Mouse (Mus musculus): ENCODE measurements around the gene Ikbke.

DNA sequence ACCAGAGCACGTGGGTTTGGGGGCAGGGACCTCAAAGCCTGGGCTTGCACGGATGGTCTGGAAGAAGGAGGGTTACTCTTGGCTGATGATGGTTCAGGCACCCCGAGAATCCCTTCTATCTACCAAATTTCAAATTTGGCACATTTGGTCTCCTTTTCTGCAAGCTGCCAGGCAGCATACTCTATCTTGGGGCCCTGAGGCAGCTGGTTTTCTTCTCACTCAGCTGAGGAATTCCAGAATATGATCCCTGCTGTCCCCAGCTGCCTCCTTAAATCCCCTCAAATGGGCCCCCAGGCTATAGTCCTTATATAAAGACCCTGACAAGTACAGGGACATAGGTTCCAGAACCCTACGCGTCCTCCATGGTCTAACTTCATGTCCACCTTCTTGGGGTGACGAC is 66.0 kb downstream of the Ikbke start:
- TF ChIP-seq EP300 (IDR thresholded peaks at IDR 0.05; ENCODE audit: low read depth) (no peak), CTCF (IDR thresholded peaks at IDR 0.05; ENCODE audit: low read depth) (no peak)
